Mouse (Mus musculus) layer of hippocampus, postnatal 25 days (tissue): ENCODE measurements around the gene Lars2. TPM values are rescaled to one million over a fixed set of nuclear protein-coding genes. Genes with fewer than 3 reads are reported as not detected.

Source experiments
- DNase-seq, 2 experiments: peaks; one replicate each; pipeline ENCODE4 v3.0.0; 2022; ENCODE audit warnings: mixed read lengths in 2 of 2, low spot score in 1 of 2; ENCODE audit errors: extremely low spot score in 1 of 2
- total RNA-seq, 2 experiments: library from RNA; stranded (reverse); gene quantifications; 2 replicates each; pipeline ENCODE4 v1.2.3; 2021

The Lars2 gene
- total RNA-seq, 2 experiments from 2014 or later: 45.7 to 46.6 TPM

GRCm38 (mm10) chr9:123468406-123469085 lies 101.8 kb downstream of the Lars2 start:
- DNase-seq: no peak

- no peak for DNase-seq
Observed at GRCm38 (mm10) chr9:123469087-123469486, 102.4 kb downstream of the Lars2 start.

GRCm38 (mm10) chr9:123473377-123473776 lies 106.7 kb downstream of the Lars2 start:
- DNase-seq: no peak

GRCm38 (mm10) chr9:123475569-123475968 lies 108.8 kb downstream of the Lars2 start:
- DNase-seq: no peak

GRCm38 (mm10) chr9:123478031-123478585 lies 111.4 kb downstream of the Lars2 start:
- DNase-seq: peak in 1 of 2 experiments; percentile 48

- DNase-seq: peak in 1 of 2 experiments; percentile 21
Observed at GRCm38 (mm10) chr9:123478586-123479195, 112.0 kb downstream of the Lars2 start, which contains the start of gene Limd1. Gene Limd1 (plus strand): TSS chr9:123478706.

- DNase-seq: no peak
Observed at GRCm38 (mm10) chr9:123479196-123479669, 112.5 kb downstream of the Lars2 start.

GRCm38 (mm10) chr9:123479876-123480252 lies 113.1 kb downstream of the Lars2 start:
- no peak for DNase-seq

GRCm38 (mm10) chr9:123480253-123480921 lies 113.7 kb downstream of the Lars2 start:
- no peak for DNase-seq

GRCm38 (mm10) chr9:123481136-123481535 lies 114.4 kb downstream of the Lars2 start:
- DNase-seq: no peak

- DNase-seq: no peak
Observed at GRCm38 (mm10) chr9:123483598-123483997, 116.9 kb downstream of the Lars2 start.

- DNase-seq: no peak
Observed at GRCm38 (mm10) chr9:123484830-123485229, 118.1 kb downstream of the Lars2 start.

- no peak for DNase-seq
Observed at GRCm38 (mm10) chr9:123485561-123485960, 118.8 kb downstream of the Lars2 start.

GRCm38 (mm10) chr9:123486635-123487034 lies 119.9 kb downstream of the Lars2 start:
- DNase-seq: no peak

GRCm38 (mm10) chr9:123489073-123489472 lies 122.3 kb downstream of the Lars2 start:
- no peak for DNase-seq

GRCm38 (mm10) chr9:123489727-123490343 lies 123.1 kb downstream of the Lars2 start:
- no peak for DNase-seq

- DNase-seq: no peak
Observed at GRCm38 (mm10) chr9:123490930-123491329, 124.2 kb downstream of the Lars2 start.

GRCm38 (mm10) chr9:123491917-123492585 lies 125.3 kb downstream of the Lars2 start:
- peak in 1 of 2 experiments; percentile 53 for DNase-seq

GRCm38 (mm10) chr9:123496665-123497064 lies 129.9 kb downstream of the Lars2 start:
- no peak for DNase-seq

- DNase-seq: no peak
Observed at GRCm38 (mm10) chr9:123497906-123498305, 131.2 kb downstream of the Lars2 start.
